ENCODE assay signal across 30 mouse cellular contexts in genomic region chr2:90582311-90582710, GRCm38 (mm10). TPM values are rescaled to one million over a fixed set of nuclear protein-coding genes. Genes with fewer than 3 reads are reported as not detected.
DNase-seq lines count a peak whose midpoint lies in the region; ATAC-seq and TF ChIP-seq lines count a peak whose summit lies in the region.
"Had no signal": no experiment of that assay in that cellular context is flagged by ENCODE, and none has a peak within 500 bp of the region (broad histone marks: within the 10 kb centered on the region; RNA-seq: fewer than 3 reads in every experiment).

No protein-coding gene starts in this region.

- peaks cover 22% of the 10 kb centered on the region for H3K79me2 ChIP-seq in CH12.LX (replicated peaks; ENCODE audit: control insufficient read depth, extremely low read depth, insufficient read depth, poor library complexity, severe bottlenecking)

- no peaks in the 10 kb centered on the region; the same call in 1 of the 2 replicates for H3K27me3 ChIP-seq in heart, embryonic 12.5 days (replicated peaks)
- no peaks in the 10 kb centered on the region for H3K27me3 ChIP-seq in kidney, postnatal 0 days (ENCODE audit: insufficient read depth, low read length)
- no peaks in the 10 kb centered on the region for H3K27me3 ChIP-seq in CH12.LX (replicated peaks)
- H3K27me3 ChIP-seq: midbrain, embryonic 15.5 days; neural tube, embryonic 15.5 days; Patski had no signal

- H3K9me3 ChIP-seq in heart, embryonic 12.5 days (replicated peaks), result no peaks in the 10 kb centered on the region
- no peaks in the 10 kb centered on the region for H3K9me3 ChIP-seq in kidney, postnatal 0 days (replicated peaks; ENCODE audit: low read length)
- peaks cover 8% of the 10 kb centered on the region for H3K9me3 ChIP-seq in CH12.LX (replicated peaks; ENCODE audit: low read length)
- H3K9me3 ChIP-seq: heart, embryonic 13.5 days; midbrain, embryonic 10.5 days; midbrain, embryonic 15.5 days; neural tube, embryonic 15.5 days had no signal

- no peak overlapping the region for H3K27ac ChIP-seq in heart, embryonic 12.5 days (ENCODE audit: poor library complexity, severe bottlenecking)
- H3K27ac ChIP-seq in kidney, postnatal 0 days, result peak overlapping the region; percentile 47; the same call in 1 of the 2 replicates
- H3K27ac ChIP-seq in CH12.LX (ENCODE audit: insufficient read depth, low read depth), result no peak overlapping the region
- H3K27ac ChIP-seq: heart, embryonic 13.5 days; hindbrain, embryonic 14.5 days; liver, embryonic 14.5 days; midbrain, embryonic 10.5 days; midbrain, embryonic 15.5 days; neural tube, embryonic 15.5 days had no signal

- peaks cover 22% of the 10 kb centered on the region for H3K4me1 ChIP-seq in heart, embryonic 12.5 days (replicated peaks)
- H3K4me1 ChIP-seq in kidney, postnatal 0 days (replicated peaks; ENCODE audit: insufficient read depth, low read length), result peaks cover 3% of the 10 kb centered on the region; the same call in 1 of the 2 replicates
- H3K4me1 ChIP-seq in CH12.LX (ENCODE audit: control insufficient read depth in 1 of 2, insufficient read depth in 2 of 2), result peaks cover 22 to 54% of the 10 kb centered on the region in 2 experiments

- no peak for TF ChIP-seq RAD21 in CH12.LX (IDR thresholded peaks at IDR 0.05; ENCODE audit: low read depth, low read length)

- no peak for TF ChIP-seq POLR2A in CH12.LX (IDR thresholded peaks at IDR 0.05; ENCODE audit: low read depth, low read length)

- WGBS in heart, embryonic 12.5 days, result 82% methylated on average over 4 of the region's 4 CpGs
- 65% methylated on average over 4 of the region's 4 CpGs for WGBS in kidney, postnatal 0 days

- no peak overlapping the region for H3K4me2 ChIP-seq in heart, embryonic 12.5 days
- no peak overlapping the region for H3K4me2 ChIP-seq in kidney, postnatal 0 days (ENCODE audit: low read length)
- peak overlapping the region; percentile 25 for H3K4me2 ChIP-seq in CH12.LX (ENCODE audit: insufficient read depth, low read depth, poor library complexity, severe bottlenecking)
- H3K4me2 ChIP-seq: heart, embryonic 13.5 days; hindbrain, embryonic 14.5 days; midbrain, embryonic 15.5 days; neural tube, embryonic 15.5 days had no signal

- peak; percentile 54 for DNase-seq in heart, adult 11 months
- no peak for DNase-seq in kidney, postnatal 0 days (ENCODE audit: low spot score)
- no peak for DNase-seq in kidney, postnatal 10 days
- DNase-seq in CH12.LX (ENCODE audit: extremely low read depth), result no peak
- no peak for DNase-seq in adrenal gland, postnatal 4 days (ENCODE audit: low spot score in 2 of 2)
- DNase-seq: adrenal gland, postnatal 14 days; forebrain, postnatal 0 days; gastrocnemius, postnatal 10 days; heart, postnatal 10 days; kidney, adult 2 months; kidney, postnatal 36 days; layer of hippocampus, postnatal 36 days; left cerebral cortex, postnatal 4 days; liver; lung, adult 2 months; retina, postnatal 1 day; right cerebral cortex, postnatal 14 days; thymus, adult 18-20 months; thymus, postnatal 25 days had no signal

- no peak overlapping the region for H3K9ac ChIP-seq in heart, embryonic 12.5 days
- H3K9ac ChIP-seq in kidney, postnatal 0 days (ENCODE audit: low read depth, low read length), result no peak overlapping the region
- H3K9ac ChIP-seq in CH12.LX (ENCODE audit: insufficient read depth, low read depth), result no peak overlapping the region
- H3K9ac ChIP-seq: forebrain, postnatal 0 days; heart, embryonic 13.5 days; hindbrain, embryonic 14.5 days; liver, embryonic 14.5 days; midbrain, embryonic 15.5 days; neural tube, embryonic 15.5 days had no signal

- no peak overlapping the region for H3K4me3 ChIP-seq in heart, embryonic 12.5 days
- no peak overlapping the region for H3K4me3 ChIP-seq in kidney, postnatal 0 days (replicated peaks; ENCODE audit: low read depth, low read length)
- H3K4me3 ChIP-seq in CH12.LX (replicated peaks in 1 of 3; ENCODE audit: low read depth in 2 of 3, low read length in 2 of 3, poor library complexity in 1 of 3), result no peak overlapping the region
- H3K4me3 ChIP-seq: erythroblast, embryonic 14.5 days; heart, embryonic 13.5 days; midbrain, embryonic 10.5 days; midbrain, embryonic 15.5 days; neural tube, embryonic 15.5 days had no signal

- H3K36me3 ChIP-seq in heart, embryonic 12.5 days, result no peaks in the 10 kb centered on the region
- H3K36me3 ChIP-seq in kidney, postnatal 0 days (ENCODE audit: insufficient read depth, low read length), result no peaks in the 10 kb centered on the region
- H3K36me3 ChIP-seq in CH12.LX (replicated peaks in 1 of 2; ENCODE audit: control insufficient read depth in 1 of 2, insufficient read depth in 1 of 2, low read length in 1 of 2), result no peaks in the 10 kb centered on the region
- H3K36me3 ChIP-seq: heart, embryonic 13.5 days; midbrain, embryonic 10.5 days; midbrain, embryonic 15.5 days; neural tube, embryonic 15.5 days had no signal

- no peak for TF ChIP-seq CTCF in kidney, postnatal 0 days (IDR thresholded peaks at IDR 0.05; ENCODE audit: low read depth)
- no peak for TF ChIP-seq CTCF in CH12.LX (conservative IDR thresholded peaks at IDR 0.05 in 1 of 2, IDR thresholded peaks at IDR 0.05 in 1 of 2; ENCODE audit: low read depth in 2 of 2, low read length in 2 of 2)

- dilution Hi-C loops in CH12.LX (cut with MboI; ENCODE audit: extremely low pct_ligation_motif_present, extremely low pct_unique_long_range_greater_than_20kb, low sequenced_read_pairs), result no loop called here

- no peak for ATAC-seq in heart, embryonic 12.5 days (ENCODE audit: insufficient number of reproducible peaks, low FRiP score)
- no peak for ATAC-seq in kidney, postnatal 0 days (replicated peaks; ENCODE audit: low FRiP score, low read depth)
- ATAC-seq in activated CD4-positive, CD25-positive, alpha-beta regulatory T cell, adult 4 months, result no peak
- ATAC-seq: forebrain, postnatal 0 days; inflammation-experienced regulatory T-cells, adult 6 months; midbrain, embryonic 15.5 days; Patski had no signal

- TF ChIP-seq EP300 in CH12.LX (IDR thresholded peaks at IDR 0.05; ENCODE audit: low read length), result no peak

- in situ Hi-C loops in CH12.LX (cut with MboI; ENCODE audit: low pct_ligation_motif_present, low pct_unique_long_range_greater_than_20kb, low sequenced_read_pairs), result loop anchor here (10.0 kb wide), 1 partner anchor 92 kb away; the partner anchor contains the start of gene Nup160

TF ChIP-seq in CH12.LX, 34 proteins besides CTCF, POLR2A, EP300 and RAD21:
- no peak for TF ChIP-seq PAX5 (IDR thresholded peaks at IDR 0.05; ENCODE audit: low read length)
- no peak for TF ChIP-seq USF1 (IDR thresholded peaks at IDR 0.05; ENCODE audit: low read depth, low read length)
- no peak for TF ChIP-seq CHD2 (IDR thresholded peaks at IDR 0.05; ENCODE audit: low read length)
- no peak for TF ChIP-seq MAFK (IDR thresholded peaks at IDR 0.05; ENCODE audit: insufficient replicate concordance, low read length)
- no peak for TF ChIP-seq JUN (IDR thresholded peaks at IDR 0.05; ENCODE audit: insufficient read depth, low read depth, low read length)
- no peak for TF ChIP-seq JUND (conservative IDR thresholded peaks at IDR 0.05; ENCODE audit: low read depth, low read length)
- TF ChIP-seq KAT2A (IDR thresholded peaks at IDR 0.05; ENCODE audit: insufficient replicate concordance, low read length), result no peak
- no peak for TF ChIP-seq MEF2A (IDR thresholded peaks at IDR 0.05; ENCODE audit: borderline replicate concordance, low read depth, low read length)
- TF ChIP-seq IRF4 (IDR thresholded peaks at IDR 0.05; ENCODE audit: low read depth, low read length), result no peak
- no peak for TF ChIP-seq CHD1 (IDR thresholded peaks at IDR 0.05; ENCODE audit: low read depth, low read length)
- no peak for TF ChIP-seq HCFC1 (IDR thresholded peaks at IDR 0.05; ENCODE audit: low read depth, low read length)
- TF ChIP-seq ZC3H11A (IDR thresholded peaks at IDR 0.05; ENCODE audit: low read depth, low read length), result no peak
- no peak for TF ChIP-seq MAX (IDR thresholded peaks at IDR 0.05; ENCODE audit: low read length)
- TF ChIP-seq TCF12 (IDR thresholded peaks at IDR 0.05; ENCODE audit: low read depth, low read length), result no peak
- no peak for TF ChIP-seq BHLHE40 (IDR thresholded peaks at IDR 0.05; ENCODE audit: low read depth, low read length)

RNA-seq across cellular contexts. Expression of gene Ptprj, which starts 1.9 kb away (rescaled TPM):
- 1.6 and 2.0 TPM in 2 replicates for polyA plus RNA-seq in heart, embryonic 12.5 days (2016; fragmentation: Nextera tagmentation; extraction: Ambion mirVana)
- polyA plus RNA-seq in kidney, postnatal 0 days (2015; fragmentation: Nextera tagmentation; extraction: Ambion mirVana), result 6.8 and 7.2 TPM in 2 replicates
- 7.3 and 9.7 TPM in 2 replicates for total RNA-seq in CH12.LX (2012; rRNA removed)
- 6.8 and 6.9 TPM in 2 replicates for total RNA-seq in CH12.LX (2014; rRNA removed)
- 7.3 and 8.9 TPM in 2 replicates for polyA plus RNA-seq in CH12.LX (2012; ENCODE audit: insufficient read length, low read depth)
- polyA plus RNA-seq in activated CD4-positive, CD25-positive, alpha-beta regulatory T cell, adult 4 months (2017; shearing (Covaris generic)), result 1 to 10 TPM; 4.4 to 5.1 TPM
- total RNA-seq in adrenal gland, postnatal 4 days (2021), result 10 to 100 TPM; 31.3 to 32.4 TPM
- polyA plus RNA-seq: erythroblast, embryonic 14.5 days had no signal
